Mouse (Mus musculus) kidney, adult 2 months (tissue): ENCODE data around the gene Majin. TPM values are rescaled to one million over a fixed set of nuclear protein-coding genes. Genes with fewer than 3 reads are reported as not detected.

Source experiments
- DNase-seq: peaks from one replicate; pipeline ENCODE4 v3.0.0; 2021
- H3K27ac ChIP-seq: fragments of 200-500 bp; 2 replicates; pipeline ENCODE4 v1.5.1; 2012; ENCODE audit warnings: low read depth, low read length, control low read depth, inconsistent platforms; ENCODE audit not compliant: insufficient read depth
- H3K27me3 ChIP-seq: fragments of 200-500 bp; replicated peaks from 2 replicates; pipeline ENCODE4 v1.6.1; 2012; ENCODE audit warnings: mild to moderate bottlenecking, moderate library complexity, low read length, inconsistent platforms; ENCODE audit not compliant: control insufficient read depth, insufficient read depth
- H3K36me3 ChIP-seq: fragments of 200-500 bp; 2 replicates; pipeline ENCODE4 v1.6.1; 2012; ENCODE audit warnings: mild to moderate bottlenecking, moderate library complexity, low read length, inconsistent platforms; ENCODE audit not compliant: control insufficient read depth, insufficient read depth
- H3K4me1 ChIP-seq: fragments of 200-500 bp; 2 replicates; pipeline ENCODE4 v1.6.1; 2011; ENCODE audit warnings: low read length; ENCODE audit not compliant: control insufficient read depth, insufficient read depth
- H3K4me3 ChIP-seq: fragments of 200-500 bp; 2 replicates; pipeline ENCODE4 v1.5.1; 2011; ENCODE audit warnings: mild to moderate bottlenecking, low read depth, low read length, control low read depth; ENCODE audit not compliant: insufficient read depth
- CTCF ChIP-seq: fragments of 200-500 bp; conservative IDR thresholded peaks from 2 replicates; pipeline ENCODE4 v1.5.1; 2011; ENCODE audit warnings: low read depth, mild to moderate bottlenecking, control low read depth, low read length, moderate library complexity, mixed read lengths; ENCODE audit not compliant: insufficient read depth, insufficient read length
- POLR2A ChIP-seq: fragments of 200-500 bp; IDR thresholded peaks from one replicate; pipeline ENCODE4 v1.6.1; 2011; ENCODE audit warnings: low read depth, low read length, control low read depth
- WGBS: fragments of 180-500 bp; shearing (Covaris S2); methylation state at CpG from one replicate; pipeline ENCODE4 v1.1.7; 2018; 5-methylcytosine and 5-hydroxymethylcytosine counted together
- polyA plus RNA-seq: library from polyadenylated mRNA; depleted of rRNA; stranded (reverse); fragments of >200 nt; gene quantifications from 2 replicates; pipeline ENCODE4 v1.2.3, GENCODE M21; 2012

Gene Majin
- polyA plus RNA-seq, 1 experiment, result 0.28 TPM

GRCm38 (mm10) chr19:6243226-6243625 lies 59.0 kb downstream of the Majin start:
- no peak overlapping the region for H3K27ac ChIP-seq
- WGBS, result 90% methylated on average over 5 of the region's 5 CpGs
- H3K36me3 ChIP-seq, result peaks cover 2% of the 10 kb centered on the region; the same call in 1 of the 2 replicates
- DNase-seq, result no peak
- TF ChIP-seq POLR2A, result no peak
- no peak for TF ChIP-seq CTCF
- H3K4me3 ChIP-seq, result no peak overlapping the region
- no peaks in the 10 kb centered on the region for H3K27me3 ChIP-seq
- peaks cover 3% of the 10 kb centered on the region; the same call in 1 of the 2 replicates for H3K4me1 ChIP-seq

GRCm38 (mm10) chr19:6245806-6246205 lies 61.6 kb downstream of the Majin start:
- H3K36me3 ChIP-seq, result peaks cover 2% of the 10 kb centered on the region; the same call in 1 of the 2 replicates
- WGBS, result 33% methylated on average over 1 of the region's 1 CpGs
- TF ChIP-seq CTCF (no peak), POLR2A (no peak)
- no peak overlapping the region for H3K4me3 ChIP-seq
- DNase-seq, result no peak
- H3K27me3 ChIP-seq, result no peaks in the 10 kb centered on the region
- peaks cover 3% of the 10 kb centered on the region; the same call in 1 of the 2 replicates for H3K4me1 ChIP-seq
- no peak overlapping the region for H3K27ac ChIP-seq

- Histone ChIP-seq H3K36me3 (peaks cover 5% of the 10 kb centered on the region; the same call in 1 of the 2 replicates), H3K4me1 (no peaks in the 10 kb centered on the region), H3K4me3 (no peak overlapping the region), H3K27me3 (no peaks in the 10 kb centered on the region), H3K27ac (no peak overlapping the region)
- TF ChIP-seq POLR2A, result no peak
- no peak for TF ChIP-seq CTCF
- 92% methylated on average over 29 of the region's 29 CpGs for WGBS
- no peak for DNase-seq
Observed at GRCm38 (mm10) chr19:6247526-6248300, 63.5 kb downstream of the Majin start.

GRCm38 (mm10) chr19:6253021-6253420 lies 68.8 kb downstream of the Majin start:
- H3K4me3 ChIP-seq, result no peak overlapping the region
- no peaks in the 10 kb centered on the region for H3K27me3 ChIP-seq
- H3K4me1 ChIP-seq, result no peaks in the 10 kb centered on the region
- peaks cover 5% of the 10 kb centered on the region; the same call in 1 of the 2 replicates for H3K36me3 ChIP-seq
- WGBS, result 89% methylated on average over 4 of the region's 4 CpGs
- no peak overlapping the region for H3K27ac ChIP-seq
- TF ChIP-seq CTCF (no peak), POLR2A (no peak)
- DNase-seq, result no peak

- DNase-seq, result peak; percentile 47
- H3K4me1 ChIP-seq, result peaks cover 7% of the 10 kb centered on the region; the same call in 1 of the 2 replicates
- 63% methylated on average over 2 of the region's 2 CpGs for WGBS
- no peak overlapping the region for H3K4me3 ChIP-seq
- TF ChIP-seq CTCF, result peak; percentile 52
- TF ChIP-seq POLR2A, result no peak
- H3K27me3 ChIP-seq, result no peaks in the 10 kb centered on the region
- no peak overlapping the region for H3K27ac ChIP-seq
- H3K36me3 ChIP-seq, result peaks cover 2% of the 10 kb centered on the region; the same call in 1 of the 2 replicates
Observed at GRCm38 (mm10) chr19:6260428-6260827, 76.2 kb downstream of the Majin start.

GRCm38 (mm10) chr19:6260946-6261345 lies 76.8 kb downstream of the Majin start:
- TF ChIP-seq POLR2A, result no peak
- TF ChIP-seq CTCF, result peak; percentile 43
- peaks cover 8% of the 10 kb centered on the region; the same call in 1 of the 2 replicates for H3K4me1 ChIP-seq
- no peak for DNase-seq
- WGBS, result 78% methylated on average over 4 of the region's 4 CpGs
- H3K4me3 ChIP-seq, result no peak overlapping the region
- H3K27me3 ChIP-seq, result no peaks in the 10 kb centered on the region
- H3K36me3 ChIP-seq, result peaks cover 2% of the 10 kb centered on the region; the same call in 1 of the 2 replicates
- H3K27ac ChIP-seq, result no peak overlapping the region

GRCm38 (mm10) chr19:6261379-6261778 lies 77.2 kb downstream of the Majin start:
- no peak for TF ChIP-seq POLR2A
- no peak for TF ChIP-seq CTCF
- WGBS, result 93% methylated on average over 14 of the region's 14 CpGs
- DNase-seq, result no peak
- Histone ChIP-seq H3K27me3 (no peaks in the 10 kb centered on the region), H3K27ac (no peak overlapping the region), H3K4me3 (no peak overlapping the region), H3K4me1 (peaks cover 8% of the 10 kb centered on the region; the same call in 1 of the 2 replicates), H3K36me3 (peaks cover 2% of the 10 kb centered on the region; the same call in 1 of the 2 replicates)
